Mouse (Mus musculus): ENCODE data around the gene Cit.

Cit gene

GRCm38 (mm10) chr5:115961809-115962208, 116.7 kb downstream of the Cit start:
- WGBS: 43% methylated on average over 9 of the region's 9 CpGs

DNA sequence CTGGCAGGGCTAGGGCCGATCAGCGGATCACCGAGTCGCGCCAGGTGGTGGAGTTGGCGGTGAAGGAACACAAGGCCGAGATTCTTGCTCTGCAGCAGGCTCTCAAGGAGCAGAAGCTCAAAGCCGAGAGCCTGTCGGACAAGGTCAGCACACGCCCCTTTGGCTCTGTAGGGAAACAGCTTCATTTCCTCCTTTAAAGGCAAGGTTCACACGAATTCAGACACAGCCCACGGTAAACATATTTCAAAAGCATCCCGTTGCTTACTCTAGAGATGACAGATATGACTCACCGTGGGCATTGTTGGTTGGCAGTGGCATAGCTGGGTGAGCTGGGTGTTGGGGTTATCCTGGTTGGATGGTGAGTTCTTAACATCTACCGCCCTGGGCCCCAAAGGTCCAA, 126.2 kb downstream of the Cit start:
- 67% methylated on average over 15 of the region's 15 CpGs for WGBS

DNA sequence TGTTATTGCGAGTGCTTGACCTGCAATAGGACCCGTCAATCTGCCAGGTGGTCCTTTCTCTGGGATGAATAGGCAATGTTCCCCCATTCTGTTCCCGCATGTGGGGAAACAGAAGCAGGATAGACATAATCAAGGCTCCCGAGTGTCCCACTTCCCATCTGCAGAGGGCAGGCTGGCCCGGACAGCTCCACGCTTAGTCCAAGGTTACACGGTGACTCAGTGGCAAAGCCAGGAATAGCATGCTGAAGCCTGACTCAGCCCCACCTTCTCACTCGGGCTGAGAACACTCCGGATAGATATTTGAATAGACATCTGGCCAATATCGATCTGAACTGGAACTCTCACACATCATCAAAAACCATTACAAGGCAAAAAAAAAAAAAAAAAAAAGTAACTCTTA, 130.6 kb downstream of the Cit start:
- 55% methylated on average over 10 of the region's 10 CpGs for WGBS

GRCm38 (mm10) chr5:115976446-115976845, 131.4 kb downstream of the Cit start:
- WGBS: 94% methylated on average over 5 of the region's 5 CpGs

- 69% methylated on average over 10 of the region's 10 CpGs for WGBS
Measured at GRCm38 (mm10) chr5:115977266-115977665, 132.2 kb downstream of the Cit start.

GRCm38 (mm10) chr5:115977757-115978156, 132.7 kb downstream of the Cit start:
- WGBS: 62% methylated on average over 10 of the region's 10 CpGs

- 46% methylated on average over 5 of the region's 5 CpGs for WGBS
Measured at GRCm38 (mm10) chr5:115978255-115978654, 133.2 kb downstream of the Cit start.

DNA sequence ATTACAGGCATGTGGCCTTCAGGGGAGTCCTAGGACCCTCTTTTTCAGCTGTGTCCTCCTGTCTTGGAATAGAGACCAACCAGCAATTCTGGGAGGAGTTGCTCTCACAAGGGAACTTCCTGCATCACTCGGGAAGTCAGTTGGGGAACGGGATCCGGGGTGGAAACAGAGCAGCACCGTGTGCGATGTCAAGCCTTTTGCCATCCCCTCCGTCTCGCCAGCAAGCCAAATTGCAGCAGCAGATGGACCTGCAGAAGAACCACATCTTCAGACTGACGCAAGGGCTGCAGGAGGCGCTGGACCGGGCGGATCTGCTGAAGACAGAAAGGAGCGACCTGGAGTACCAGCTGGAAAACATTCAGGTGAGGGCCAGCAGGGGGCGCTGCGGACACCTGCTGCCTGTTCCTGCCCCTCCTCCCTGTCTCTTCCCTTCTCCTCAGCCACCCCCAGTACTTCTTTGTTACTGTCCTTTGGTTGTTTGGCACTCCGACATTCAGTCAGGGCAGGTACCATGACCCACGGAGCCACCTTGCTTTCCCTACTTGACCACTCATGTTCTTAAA, 134.1 kb downstream of the Cit start:
- 62% methylated on average over 16 of the region's 16 CpGs for WGBS

GRCm38 (mm10) chr5:115980537-115980936, 135.5 kb downstream of the Cit start:
- WGBS: 88% methylated on average over 9 of the region's 9 CpGs

- 61% methylated on average over 7 of the region's 7 CpGs for WGBS
Measured at GRCm38 (mm10) chr5:115982671-115983373, 137.7 kb downstream of the Cit start.

GRCm38 (mm10) chr5:115984392-115984791, 139.3 kb downstream of the Cit start:
- WGBS: 86% methylated on average over 6 of the region's 6 CpGs

GRCm38 (mm10) chr5:115985101-115985500, 140.0 kb downstream of the Cit start:
- WGBS: 91% methylated on average over 11 of the region's 11 CpGs

DNA sequence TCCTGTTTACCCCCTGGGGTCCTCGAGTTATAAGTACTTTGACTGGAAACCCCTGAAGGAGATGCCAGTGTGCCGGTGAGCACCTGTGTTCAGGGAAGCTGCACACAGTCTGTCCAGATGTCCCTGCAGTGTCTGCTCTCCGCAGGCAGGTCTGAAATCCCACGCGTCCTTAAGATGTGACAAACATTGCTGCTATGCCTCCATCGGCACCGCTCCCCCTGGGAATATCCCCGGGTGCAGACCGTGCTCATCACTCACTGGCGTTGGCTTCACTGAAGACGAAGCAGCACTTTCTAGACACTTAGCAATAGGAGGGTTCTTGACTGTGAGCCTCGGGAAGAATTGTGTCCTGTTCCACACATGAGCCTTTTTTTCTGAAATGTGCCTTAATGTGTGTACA, 142.2 kb downstream of the Cit start:
- 63% methylated on average over 12 of the region's 12 CpGs for WGBS

DNA sequence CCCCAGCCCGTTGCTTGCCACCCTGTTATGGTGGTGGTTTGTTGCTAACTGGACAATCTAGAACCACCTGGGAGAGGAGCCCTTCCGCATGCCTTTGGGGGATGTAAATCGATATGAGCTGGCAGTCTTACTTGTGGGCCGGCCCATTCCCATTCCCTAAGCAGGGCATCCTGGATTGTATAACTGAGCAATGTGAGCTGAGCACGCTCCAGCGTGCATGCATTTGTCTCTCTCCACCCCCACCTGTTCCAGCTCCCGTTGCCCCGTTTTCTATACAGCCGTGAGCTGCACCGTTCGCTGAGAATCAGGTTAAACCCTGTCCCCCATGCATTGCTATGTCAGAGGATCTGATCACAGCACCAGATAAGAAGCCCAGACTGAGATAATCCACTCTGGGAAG, 146.6 kb downstream of the Cit start:
- WGBS: 78% methylated on average over 11 of the region's 11 CpGs

- WGBS: 78% methylated on average over 15 of the region's 15 CpGs
Measured at GRCm38 (mm10) chr5:115994101-115994500, 149.0 kb downstream of the Cit start.

DNA sequence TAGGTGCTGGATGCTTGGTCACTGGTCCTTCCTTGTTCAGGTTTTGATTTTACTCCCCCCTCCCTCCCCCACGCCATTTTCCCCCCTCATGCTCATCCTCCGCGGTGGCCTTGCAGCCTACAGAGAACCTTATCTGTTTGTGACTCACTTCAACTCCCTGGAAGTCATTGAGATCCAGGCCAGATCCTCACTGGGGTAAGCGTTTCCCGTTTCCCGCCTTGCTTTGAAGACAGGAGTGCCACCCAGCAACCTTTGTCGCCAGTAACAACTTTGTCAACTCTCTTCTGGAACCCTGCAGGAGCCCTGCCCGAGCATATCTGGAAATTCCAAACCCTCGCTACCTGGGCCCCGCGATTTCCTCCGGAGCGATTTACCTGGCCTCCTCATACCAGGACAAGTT, 152.3 kb downstream of the Cit start:
- 74% methylated on average over 13 of the region's 13 CpGs for WGBS

GRCm38 (mm10) chr5:116003154-116003553, 158.1 kb downstream of the Cit start:
- 84% methylated on average over 8 of the region's 8 CpGs for WGBS

- 46% methylated on average over 13 of the region's 13 CpGs for WGBS
Measured at GRCm38 (mm10) chr5:116003825-116004224, 158.7 kb downstream of the Cit start.

DNA sequence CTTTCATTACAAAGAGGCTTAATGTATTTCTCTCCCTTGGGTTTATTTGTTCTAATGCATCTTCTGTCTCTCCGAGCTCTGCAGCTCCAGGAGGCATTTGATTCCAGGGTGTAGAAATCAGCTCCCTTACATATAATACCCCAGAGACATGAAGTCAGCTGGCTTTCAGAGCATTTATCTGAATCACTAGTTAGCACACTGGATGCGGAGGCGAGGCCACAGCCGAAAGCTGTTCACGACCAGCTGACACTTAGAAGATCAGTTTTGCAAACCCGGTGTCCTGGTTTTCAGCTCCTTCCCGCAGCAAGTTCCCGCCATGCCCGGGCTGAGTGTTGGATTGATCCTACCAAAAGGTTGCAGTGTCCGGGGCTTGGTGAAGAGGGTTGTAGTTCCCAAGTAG, 159.2 kb downstream of the Cit start:
- WGBS: 67% methylated on average over 10 of the region's 10 CpGs

GRCm38 (mm10) chr5:116006324-116007099, 161.4 kb downstream of the Cit start:
- WGBS: 73% methylated on average over 22 of the region's 22 CpGs

DNA sequence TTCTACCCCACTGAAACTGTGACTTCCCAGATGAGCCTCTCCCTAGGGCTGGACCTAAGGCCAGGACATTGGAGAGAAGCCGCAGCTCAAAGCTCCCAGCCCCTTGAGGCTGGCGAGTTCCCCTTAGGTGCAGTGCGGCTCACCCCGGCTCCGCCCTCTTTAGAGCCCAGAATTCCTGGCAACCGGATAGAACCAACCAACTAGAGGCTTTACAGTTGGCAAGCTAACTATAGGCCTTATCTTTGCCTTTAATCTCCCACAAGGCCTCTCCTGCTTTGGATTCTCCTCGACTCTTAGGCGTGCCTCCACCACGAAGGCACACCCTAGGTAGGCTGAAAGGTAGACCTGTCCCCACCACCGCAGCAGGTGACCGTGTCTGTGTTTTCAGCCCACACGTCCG, 162.6 kb downstream of the Cit start:
- WGBS: 90% methylated on average over 13 of the region's 13 CpGs

DNA sequence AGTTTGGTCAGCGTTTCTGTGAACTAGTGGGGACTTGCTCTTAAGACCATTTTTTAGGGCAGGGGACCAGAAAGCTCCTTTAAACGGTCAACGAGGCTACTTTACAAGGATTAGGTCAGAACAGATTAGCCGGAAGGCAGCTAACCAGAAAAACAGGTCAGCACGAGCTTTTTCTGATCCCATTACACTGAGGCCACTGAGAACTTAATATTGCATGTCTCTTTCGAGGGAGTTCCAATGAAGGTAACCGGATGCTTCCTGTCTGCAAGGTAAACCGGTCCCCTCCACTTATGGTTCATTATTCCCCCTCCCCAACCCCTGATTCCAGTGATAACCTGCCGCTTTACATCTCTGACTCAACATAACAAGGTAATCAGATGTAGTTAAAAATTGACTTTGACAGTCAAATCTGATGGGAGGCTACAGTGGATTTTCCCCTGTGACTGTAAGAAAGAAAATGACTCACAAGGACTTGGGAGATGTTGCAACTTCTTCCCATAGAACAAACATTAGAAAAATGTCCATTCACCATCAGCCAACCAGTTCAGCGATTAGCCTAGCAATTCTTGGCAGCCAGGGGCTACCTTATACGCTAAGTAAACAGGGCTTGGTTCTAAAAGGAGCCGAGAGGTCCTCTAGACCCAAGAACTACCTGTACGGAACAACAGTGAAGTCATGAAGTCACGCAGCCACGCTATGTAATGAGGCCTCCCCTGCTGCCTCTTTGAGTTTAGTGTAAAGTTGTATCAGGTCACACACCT, 164.2 kb downstream of the Cit start:
- 83% methylated on average over 15 of the region's 15 CpGs for WGBS
